Mouse (Mus musculus): ENCODE data around the gene Akt3. TPM values are rescaled to one million over a fixed set of nuclear protein-coding genes. Genes with fewer than 3 reads are reported as not detected.

The Akt3 gene
- polyA plus RNA-seq, 1 experiment from 2014 or later, result 25.3 TPM

DNA sequence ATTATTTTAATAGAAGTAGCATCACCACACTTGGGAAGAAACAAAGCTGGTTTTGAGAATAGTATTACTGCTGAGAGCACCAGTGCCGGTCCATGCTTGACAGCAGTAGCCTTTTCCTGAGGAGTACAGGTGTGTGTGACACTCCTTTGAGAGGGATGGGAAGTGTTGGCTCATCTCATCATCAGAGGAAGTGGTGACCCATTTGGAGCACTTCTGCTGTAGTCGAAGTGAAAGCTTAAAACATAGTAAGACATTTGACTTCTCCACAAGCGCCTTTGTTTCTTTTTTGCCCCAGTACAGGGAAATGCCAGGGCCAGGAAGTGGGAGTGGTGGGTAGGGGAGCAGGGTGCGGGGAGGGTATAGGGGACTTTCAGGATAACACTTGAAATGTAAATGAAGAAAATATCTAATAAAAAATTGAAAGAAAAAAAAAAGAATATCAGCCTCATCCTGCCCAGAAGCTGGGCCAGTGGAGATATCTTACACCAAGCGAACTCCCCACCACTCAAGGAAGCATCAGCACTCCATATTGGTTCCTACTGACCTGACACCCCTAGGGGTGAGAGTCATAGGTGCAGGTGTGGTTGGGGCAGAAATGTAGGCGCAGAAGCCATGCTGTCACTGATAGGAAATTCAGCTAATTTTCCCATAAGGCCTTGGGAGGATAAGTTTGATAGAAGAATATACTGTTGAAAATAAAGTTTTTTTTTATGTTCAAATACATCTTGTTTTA is 284.5 kb downstream of the Akt3 start:
- no peak for ATAC-seq (ENCODE audit: insufficient read depth, low FRiP score, low TSS enrichment)
- Histone ChIP-seq H3K4me3 (ENCODE audit: low read depth, low read length) (no peak overlapping the region), H3K4me1 (ENCODE audit: control insufficient read depth, insufficient read depth, low read length) (no peaks in the 10 kb centered on the region), H3K27me3 (ENCODE audit: control insufficient read depth, insufficient read depth, low read length) (no peaks in the 10 kb centered on the region), H3K36me3 (ENCODE audit: control insufficient read depth, insufficient read depth, low read length) (no peaks in the 10 kb centered on the region), H3K4me2 (ENCODE audit: low read depth) (no peak overlapping the region), H3K9me3 (ENCODE audit: control insufficient read depth, low read length) (no peaks in the 10 kb centered on the region), H3K27ac (ENCODE audit: low read depth, low read length) (no peak overlapping the region), H3K9ac (ENCODE audit: low read length) (no peak overlapping the region)
- no peak for DNase-seq (ENCODE audit: low spot score)
- 88% methylated on average over 6 of the region's 6 CpGs for WGBS

DNA sequence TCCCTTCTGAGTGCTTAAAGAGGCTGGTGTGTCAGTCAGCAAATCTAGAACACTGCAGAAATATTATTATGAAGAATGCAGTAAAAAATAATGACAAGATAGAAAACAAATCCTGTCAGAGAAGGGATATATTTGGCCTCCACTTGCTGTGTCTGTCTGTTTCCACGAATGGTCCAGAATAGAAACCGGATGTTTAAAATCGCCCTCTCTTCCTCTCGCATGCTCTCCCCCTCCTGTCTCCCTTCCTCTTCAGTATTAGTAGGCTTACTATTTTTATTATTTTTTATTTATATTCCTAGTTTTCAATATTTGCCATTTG is 286.6 kb downstream of the Akt3 start:
- no peak for ATAC-seq (ENCODE audit: insufficient read depth, low FRiP score, low TSS enrichment)
- no peak overlapping the region for H3K27ac ChIP-seq (ENCODE audit: low read depth, low read length)
- 89% methylated on average over 4 of the region's 4 CpGs for WGBS
- no peak for DNase-seq (ENCODE audit: low spot score)
- H3K36me3 ChIP-seq (ENCODE audit: control insufficient read depth, insufficient read depth, low read length), result no peaks in the 10 kb centered on the region
- H3K27me3 ChIP-seq (ENCODE audit: control insufficient read depth, insufficient read depth, low read length), result no peaks in the 10 kb centered on the region
- no peak overlapping the region for H3K4me2 ChIP-seq (ENCODE audit: low read depth)
- no peak overlapping the region for H3K9ac ChIP-seq (ENCODE audit: low read length)
- H3K4me3 ChIP-seq (ENCODE audit: low read depth, low read length), result no peak overlapping the region
- H3K4me1 ChIP-seq (ENCODE audit: control insufficient read depth, insufficient read depth, low read length), result no peaks in the 10 kb centered on the region
- no peaks in the 10 kb centered on the region for H3K9me3 ChIP-seq (ENCODE audit: control insufficient read depth, low read length)

DNA sequence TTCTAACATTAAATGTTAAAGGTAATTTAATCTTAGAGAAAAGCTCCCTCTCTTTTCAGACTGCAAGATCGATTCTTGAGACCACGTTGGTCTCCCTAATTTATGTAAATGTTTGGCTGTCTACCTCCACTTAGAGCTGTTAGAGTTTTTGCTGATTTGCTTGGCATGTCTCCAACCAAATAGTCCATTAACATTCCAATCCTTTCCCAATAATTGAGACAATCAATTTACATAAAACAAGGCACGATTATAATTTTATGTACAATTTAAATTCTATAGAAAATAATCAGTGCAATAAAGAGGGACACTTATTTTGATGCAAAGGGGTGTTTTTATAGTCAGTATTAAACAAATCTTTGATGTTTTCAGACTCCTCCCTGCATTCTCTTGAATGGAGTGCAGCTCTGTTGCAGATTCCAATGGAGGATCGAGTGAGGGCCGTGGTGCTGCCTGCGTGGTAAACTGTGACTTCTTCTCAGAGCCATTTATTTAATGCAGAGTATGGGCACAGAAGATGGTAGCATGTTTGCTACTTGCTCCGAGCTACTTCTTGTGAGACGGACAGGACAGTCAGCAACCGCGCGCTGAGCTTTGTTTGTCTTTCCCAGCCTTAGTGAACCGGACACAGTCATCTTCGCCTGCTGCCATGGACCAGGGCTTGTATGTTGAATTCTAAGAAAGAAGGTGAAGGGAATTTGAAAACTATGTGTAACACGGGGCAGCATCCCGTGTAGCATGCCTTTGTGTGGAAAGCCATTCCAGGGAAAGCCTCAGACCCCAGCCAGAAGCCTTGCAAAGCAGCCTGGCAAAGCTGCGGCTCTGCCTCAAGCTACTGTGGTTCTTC is 287.1 kb downstream of the Akt3 start:
- ATAC-seq (ENCODE audit: insufficient read depth, low FRiP score, low TSS enrichment), result no peak
- Histone ChIP-seq H3K27ac (ENCODE audit: low read depth, low read length) (no peak overlapping the region), H3K9ac (ENCODE audit: low read length) (no peak overlapping the region), H3K36me3 (ENCODE audit: control insufficient read depth, insufficient read depth, low read length) (no peaks in the 10 kb centered on the region), H3K4me2 (ENCODE audit: low read depth) (no peak overlapping the region), H3K27me3 (ENCODE audit: control insufficient read depth, insufficient read depth, low read length) (no peaks in the 10 kb centered on the region), H3K9me3 (ENCODE audit: control insufficient read depth, low read length) (no peaks in the 10 kb centered on the region), H3K4me1 (ENCODE audit: control insufficient read depth, insufficient read depth, low read length) (no peaks in the 10 kb centered on the region), H3K4me3 (ENCODE audit: low read depth, low read length) (no peak overlapping the region)
- DNase-seq (ENCODE audit: low spot score), result no peak
- WGBS, result 78% methylated on average over 16 of the region's 16 CpGs

Other genes starting within 250 kb of the Akt3 start
- gene Zbtb18, start 184.1 kb upstream of the Akt3 start, polyA plus RNA-seq (2014; fragmentation: Nextera tagmentation; extraction: Ambion mirVana), result 8.5 and 11.6 TPM in 2 replicates